Mouse (Mus musculus): ENCODE results near the gene Olfr76. TPM values are rescaled to one million over a fixed set of nuclear protein-coding genes. Genes with fewer than 3 reads are reported as not detected.
"Not testable (repeated sequence)": the region's sequence is repeated elsewhere in the genome, so short reads cannot be mapped to it uniquely, and the experiment has no call there.

The Olfr76 gene
- not detected in 2 replicates for polyA plus RNA-seq (2012)

DNA sequence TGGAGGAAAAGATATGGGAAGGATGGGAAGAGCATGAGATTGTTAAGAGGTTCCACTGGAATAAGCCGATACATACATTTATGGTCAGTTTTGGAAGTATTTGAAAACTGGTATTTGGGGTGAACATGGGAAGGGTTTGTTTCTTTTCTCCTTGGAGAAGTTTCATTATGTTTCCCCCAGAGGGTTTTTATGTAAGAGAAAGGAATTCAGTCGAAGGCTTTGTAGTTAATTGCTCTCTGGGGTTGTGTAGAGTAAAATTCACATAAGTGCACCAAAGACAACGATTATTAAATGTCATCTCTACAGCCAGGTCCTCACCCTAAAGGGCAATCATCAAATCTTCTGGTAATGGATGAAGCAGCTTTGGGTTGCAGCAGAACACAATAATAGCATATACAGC is at the start of gene Olfr76:
Gene Olfr76 (minus strand): TSS at position 101 of the 400 bp plus-strand sequence.
- TF ChIP-seq GATA1 (IDR thresholded peaks at IDR 0.05; ENCODE audit: low read length) = no peak

GRCm38 (mm10) chr19:12170062-12170599 is 47.1 kb upstream of the Olfr76 start, which contains the start of gene Olfr1555-ps1:
Gene Olfr1555-ps1, minus strand, starts transcription at chr19:12170112.
- TF ChIP-seq GATA1 (IDR thresholded peaks at IDR 0.05; ENCODE audit: low read length) = not testable (repeated sequence)

DNA sequence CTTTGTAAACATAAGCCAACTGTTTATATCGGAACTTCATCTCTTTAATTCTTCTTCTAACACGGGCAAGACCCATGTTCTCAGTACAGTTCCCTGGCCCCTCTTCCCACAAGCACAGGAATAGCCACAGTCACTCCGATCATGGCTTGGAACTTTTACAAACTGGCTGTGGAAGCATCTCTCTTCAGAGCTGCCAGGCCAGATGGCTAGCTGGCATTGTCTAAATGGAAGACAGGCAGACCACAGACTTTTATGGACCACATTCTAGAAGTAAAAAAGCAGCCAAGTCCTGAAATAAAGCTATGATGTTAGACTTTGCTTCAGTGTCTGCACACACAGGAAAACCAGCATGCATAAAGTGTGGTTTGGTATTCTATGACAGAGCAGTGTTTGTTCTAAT is 22.4 kb upstream of the Olfr76 start:
- TF ChIP-seq GATA1 (IDR thresholded peaks at IDR 0.05; ENCODE audit: low read length) = no peak

GRCm38 (mm10) chr19:12143356-12143755 is 20.4 kb upstream of the Olfr76 start:
- TF ChIP-seq GATA1 (IDR thresholded peaks at IDR 0.05; ENCODE audit: low read length) = no peak

DNA sequence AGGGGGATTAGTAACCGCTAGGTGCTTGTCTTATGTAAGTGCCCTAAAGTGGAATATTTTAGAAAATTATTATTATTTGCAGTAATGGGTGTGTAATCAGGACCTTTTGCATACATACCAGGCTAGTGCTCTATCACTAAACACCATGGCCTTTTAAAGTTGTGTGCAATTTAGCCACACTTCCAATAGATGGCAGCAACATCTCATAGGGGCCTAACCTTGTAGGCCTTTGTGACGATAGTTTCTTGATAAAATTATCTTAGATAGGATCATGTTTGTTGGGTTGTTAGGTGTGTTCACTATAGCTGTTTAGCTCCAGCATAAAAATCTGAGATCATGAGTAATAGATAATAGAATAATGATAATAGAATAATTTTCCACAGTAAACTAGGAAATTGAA is 11.3 kb upstream of the Olfr76 start:
- no peak for TF ChIP-seq GATA1 (IDR thresholded peaks at IDR 0.05; ENCODE audit: low read length)

GRCm38 (mm10) chr19:12116464-12116863 is 6.5 kb downstream of the Olfr76 start:
- TF ChIP-seq GATA1 (IDR thresholded peaks at IDR 0.05; ENCODE audit: low read length) = no peak

GRCm38 (mm10) chr19:12115797-12116196 is 7.2 kb downstream of the Olfr76 start, which contains the start of gene Olfr1428:
Gene Olfr1428, minus strand, starts transcription at chr19:12115897.
- TF ChIP-seq GATA1 (IDR thresholded peaks at IDR 0.05; ENCODE audit: low read length) = no peak

GRCm38 (mm10) chr19:12113807-12114206 is 9.2 kb downstream of the Olfr76 start:
- no peak for TF ChIP-seq GATA1 (IDR thresholded peaks at IDR 0.05; ENCODE audit: low read length)

DNA sequence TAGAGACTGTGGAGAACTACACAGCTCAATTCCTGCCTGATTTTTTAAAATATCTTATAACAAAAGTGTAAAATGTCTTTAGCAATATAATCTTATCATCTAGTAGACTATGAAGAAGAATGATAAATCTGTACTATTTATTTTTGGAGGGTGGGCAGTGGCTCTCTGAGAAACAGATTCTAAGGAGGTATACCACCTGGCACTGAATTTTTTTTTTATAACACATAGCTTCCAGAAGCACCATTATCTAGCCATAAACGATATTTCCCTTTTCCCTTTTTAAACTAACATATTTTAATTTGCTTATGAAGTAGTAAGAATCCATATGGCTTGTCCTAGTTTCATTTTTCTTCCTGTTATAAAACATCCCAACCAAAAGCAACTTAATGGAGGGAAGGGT is 18.5 kb downstream of the Olfr76 start:
- no peak for TF ChIP-seq GATA1 (IDR thresholded peaks at IDR 0.05; ENCODE audit: low read length)

DNA sequence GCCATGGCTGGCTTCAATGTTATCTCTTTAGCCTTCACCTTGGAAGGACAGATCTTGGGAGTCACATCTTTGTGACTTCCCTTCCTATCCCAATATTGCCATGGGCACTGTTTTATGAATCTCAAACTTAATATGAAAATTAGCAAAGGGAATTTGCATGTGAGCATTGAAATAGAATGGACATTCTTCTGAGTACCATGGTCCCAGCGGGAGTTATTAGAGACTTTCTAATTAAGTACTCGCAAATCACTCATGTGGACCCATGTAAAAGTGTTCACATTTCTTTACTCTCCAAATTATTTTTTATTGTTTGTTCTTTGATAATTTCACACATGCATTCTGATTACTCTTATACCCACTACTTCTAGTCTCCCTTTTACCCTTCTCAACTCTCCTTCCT is 19.8 kb downstream of the Olfr76 start, which contains the start of gene Olfr1427:
Gene Olfr1427 (minus strand): TSS at position 101 of the 400 bp plus-strand sequence.
- TF ChIP-seq GATA1 (IDR thresholded peaks at IDR 0.05; ENCODE audit: low read length) = no peak

DNA sequence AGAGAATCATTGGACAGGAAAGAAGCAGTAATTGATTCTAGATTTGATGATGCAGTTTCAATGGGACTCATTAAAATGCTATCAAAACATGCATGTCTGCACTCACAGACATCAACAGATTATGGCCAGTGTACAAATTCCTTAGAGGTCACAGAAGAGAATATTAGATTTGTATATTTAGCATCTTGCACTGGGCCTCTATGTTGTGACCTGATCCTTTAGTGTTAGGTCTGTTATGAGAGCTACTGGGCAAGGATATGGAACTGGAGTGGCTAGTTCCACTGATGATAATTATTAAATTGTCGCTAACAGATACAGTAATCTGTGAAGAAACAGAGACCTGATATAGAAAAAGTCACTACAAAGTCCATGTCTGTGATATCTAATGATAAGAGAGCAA is 31.1 kb downstream of the Olfr76 start, which contains the start of gene Olfr1426:
Gene Olfr1426 (minus strand): TSS at position 101 of the 400 bp plus-strand sequence.
- no peak for TF ChIP-seq GATA1 (IDR thresholded peaks at IDR 0.05; ENCODE audit: low read length)

DNA sequence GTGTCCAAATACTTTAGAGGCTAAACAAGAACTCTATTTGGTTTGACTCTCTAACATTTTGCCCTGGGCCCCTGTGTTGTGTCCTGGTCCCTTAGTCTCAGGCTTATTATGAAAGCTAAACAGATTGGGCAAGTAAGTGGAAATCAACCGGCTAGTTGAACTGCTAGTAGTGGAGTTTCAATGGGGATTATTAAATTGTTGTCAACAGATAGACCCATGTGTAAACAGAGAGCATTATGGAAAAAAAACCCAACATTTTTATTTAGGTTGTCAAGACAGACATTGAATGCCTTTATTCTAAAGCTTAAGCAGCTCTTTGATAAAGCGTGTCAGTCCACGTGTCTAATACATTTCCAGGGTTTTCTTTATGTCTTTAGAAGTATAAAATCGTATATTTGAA is 45.4 kb downstream of the Olfr76 start, which contains the start of gene Olfr1425:
Gene Olfr1425 (minus strand): TSS at position 101 of the 400 bp plus-strand sequence.
- TF ChIP-seq GATA1 (IDR thresholded peaks at IDR 0.05; ENCODE audit: low read length) = not testable (repeated sequence)

Other genes starting within 250 kb of the Olfr76 start
- gene Olfr1419, start 248.1 kb downstream of the Olfr76 start, polyA plus RNA-seq (2012) = not detected in 2 replicates
- not detected in 2 replicates for gene Olfr1420, start 236.6 kb downstream of the Olfr76 start, polyA plus RNA-seq (2012)
- 10.3 and 19.4 TPM in 2 replicates for gene Patl1, start 210.8 kb downstream of the Olfr76 start, polyA plus RNA-seq (2012)
- gene Osbp, start 157.3 kb downstream of the Olfr76 start, polyA plus RNA-seq (2012) = 9.9 and 12.0 TPM in 2 replicates
- not detected in 2 replicates for gene Olfr1423, start 81.9 kb downstream of the Olfr76 start, polyA plus RNA-seq (2012)
- gene Olfr1424, start 60.5 kb downstream of the Olfr76 start, polyA plus RNA-seq (2012) = not detected in 2 replicates
- not detected in 2 replicates for gene Olfr1425, start 45.5 kb downstream of the Olfr76 start, polyA plus RNA-seq (2012)
- gene Olfr1426, start 31.2 kb downstream of the Olfr76 start, polyA plus RNA-seq (2012) = not detected in 2 replicates
- not detected in 2 replicates for gene Olfr1427, start 19.9 kb downstream of the Olfr76 start, polyA plus RNA-seq (2012)
- not detected in 2 replicates for gene Olfr1428, start 7.3 kb downstream of the Olfr76 start, polyA plus RNA-seq (2012)
- not detected in 2 replicates for gene Olfr1555-ps1, start 46.9 kb upstream of the Olfr76 start, polyA plus RNA-seq (2012)
- not detected in 2 replicates for gene Olfr1431, start 77.4 kb upstream of the Olfr76 start, polyA plus RNA-seq (2012)
- gene Olfr1432, start 109.4 kb upstream of the Olfr76 start, polyA plus RNA-seq (2012) = not detected in 2 replicates
- not detected in 2 replicates for gene Olfr262, start 118.5 kb upstream of the Olfr76 start, polyA plus RNA-seq (2012)
- gene Olfr235, start 137.8 kb upstream of the Olfr76 start, polyA plus RNA-seq (2012) = not detected in 2 replicates
- gene Olfr1434, start 156.7 kb upstream of the Olfr76 start, polyA plus RNA-seq (2012) = not detected in 2 replicates
- not detected in 2 replicates for gene Olfr1436, start 175.9 kb upstream of the Olfr76 start, polyA plus RNA-seq (2012)
- gene Olfr1437, start 201.9 kb upstream of the Olfr76 start, polyA plus RNA-seq (2012) = not detected in 2 replicates
- not detected in 2 replicates for gene Olfr1438-ps1, start 212.7 kb upstream of the Olfr76 start, polyA plus RNA-seq (2012)